Mouse (Mus musculus) forebrain, embryonic 11.5 days (tissue): ENCODE data around the gene Wipf2. TPM values are rescaled to one million over a fixed set of nuclear protein-coding genes. Genes with fewer than 3 reads are reported as not detected.
A peak's percentile ranks its signal among the peaks of the same experiment; 100 is the strongest.

Experiments
- ATAC-seq: fragments of 200-750 bp; cut with Nextera tagmentation; replicated peaks from 2 replicates; pipeline ENCODE4 v1.8.0; 2017; ENCODE audit warnings: moderate TSS enrichment; ENCODE audit not compliant: low FRiP score
- DNase-seq: peaks from one replicate; pipeline ENCODE4 v3.0.0-alpha.2; 2017; ENCODE audit warnings: low spot score
- H3K27ac ChIP-seq: fragments of 300-500 bp; sonication (generic); 2 replicates; pipeline ENCODE4 v1.5.1; 2014; ENCODE audit warnings: low read depth, low read length
- H3K27me3 ChIP-seq: fragments of 300-500 bp; sonication (generic); 2 replicates; pipeline ENCODE4 v1.6.1; 2014; ENCODE audit warnings: mild to moderate bottlenecking, low read length, mixed read lengths; ENCODE audit not compliant: control insufficient read depth, insufficient read depth
- H3K36me3 ChIP-seq: fragments of 300-500 bp; sonication (generic); 2 replicates; pipeline ENCODE4 v1.6.1; 2014; ENCODE audit warnings: mild to moderate bottlenecking, low read length, moderate library complexity, mixed read lengths; ENCODE audit not compliant: control insufficient read depth, insufficient read depth
- H3K4me1 ChIP-seq: fragments of 300-500 bp; sonication (generic); replicated peaks from 2 replicates; pipeline ENCODE4 v1.6.1; 2014; ENCODE audit warnings: low read length, mixed read lengths; ENCODE audit not compliant: control insufficient read depth, insufficient read depth
- H3K4me2 ChIP-seq: fragments of 300-500 bp; sonication (generic); 2 replicates; pipeline ENCODE4 v1.6.1; 2014; ENCODE audit warnings: low read depth, mild to moderate bottlenecking, low read length, moderate library complexity, mixed read lengths; ENCODE audit not compliant: severe bottlenecking
- H3K4me3 ChIP-seq: fragments of 300-500 bp; sonication (generic); 2 replicates; pipeline ENCODE4 v1.5.1; 2014; ENCODE audit warnings: low read depth, low read length
- H3K9ac ChIP-seq: fragments of 300-500 bp; sonication (generic); 2 replicates; pipeline ENCODE4 v1.6.1; 2014; ENCODE audit warnings: low read length
- H3K9me3 ChIP-seq: fragments of 300-500 bp; sonication (generic); 2 replicates; pipeline ENCODE4 v1.6.1; 2016; ENCODE audit warnings: low read length, mixed read lengths; ENCODE audit not compliant: control insufficient read depth
- WGBS: fragments of 180-500 bp; shearing (Covaris S2); extraction: QIAGEN DNeasy Blood & Tissue Kit; methylation state at CpG from one replicate; pipeline ENCODE4 v1.1.7; 2014; 5-methylcytosine and 5-hydroxymethylcytosine counted together
- polyA plus RNA-seq: library from polyadenylated mRNA; unstranded; fragments of >200 nt; fragmentation: Nextera tagmentation; extraction: Ambion mirVana; gene quantifications from 2 replicates; pipeline ENCODE4 v1.2.1, GENCODE M21; 2014

Gene Wipf2
- polyA plus RNA-seq, 1 experiment from 2014 or later, result 5.5 TPM

- H3K4me1 ChIP-seq, result peaks cover 33% of the 10 kb centered on the region
- no peak for DNase-seq
Observed at GRCm38 (mm10) chr11:98943741-98944461, 80.5 kb downstream of the Wipf2 start.

GRCm38 (mm10) chr11:98944897-98945604 lies 81.6 kb downstream of the Wipf2 start:
- Histone ChIP-seq H3K4me1 (peaks cover 32% of the 10 kb centered on the region), H3K9me3 (no peaks in the 10 kb centered on the region), H3K4me2 (no peak overlapping the region), H3K9ac (no peak overlapping the region), H3K36me3 (no peaks in the 10 kb centered on the region), H3K27me3 (no peaks in the 10 kb centered on the region), H3K27ac (no peak overlapping the region), H3K4me3 (no peak overlapping the region)
- DNase-seq, result no peak
- ATAC-seq, result no peak
- 30% methylated on average over 11 of the region's 11 CpGs for WGBS

More at GRCm38 (mm10) chr11:98943741-98944461, 80.5 kb downstream of the Wipf2 start:
- H3K36me3 ChIP-seq, result no peaks in the 10 kb centered on the region
- WGBS, result 35% methylated on average over 14 of the region's 14 CpGs
- H3K9ac ChIP-seq, result peak overlapping the region; percentile 37; the same call in 1 of the 2 replicates
- H3K27me3 ChIP-seq, result no peaks in the 10 kb centered on the region
- H3K27ac ChIP-seq, result peak overlapping the region; percentile 41
- H3K4me3 ChIP-seq, result no peak overlapping the region
- ATAC-seq, result no peak
- no peak overlapping the region for H3K4me2 ChIP-seq
- H3K9me3 ChIP-seq, result no peaks in the 10 kb centered on the region

- Histone ChIP-seq H3K27ac (no peak overlapping the region), H3K4me3 (no peak overlapping the region), H3K4me2 (no peak overlapping the region), H3K27me3 (no peaks in the 10 kb centered on the region), H3K4me1 (peaks cover 29% of the 10 kb centered on the region), H3K36me3 (no peaks in the 10 kb centered on the region), H3K9me3 (no peaks in the 10 kb centered on the region), H3K9ac (no peak overlapping the region)
- WGBS, result 61% methylated on average over 3 of the region's 3 CpGs
- ATAC-seq (no peak), DNase-seq (no peak)
Observed at GRCm38 (mm10) chr11:98945605-98945977, 82.2 kb downstream of the Wipf2 start.

GRCm38 (mm10) chr11:98947969-98948569 lies 84.6 kb downstream of the Wipf2 start:
- H3K27me3 ChIP-seq, result no peaks in the 10 kb centered on the region
- H3K4me3 ChIP-seq, result no peak overlapping the region
- WGBS, result 92% methylated on average over 18 of the region's 18 CpGs
- no peak overlapping the region for H3K27ac ChIP-seq
- peaks cover 15% of the 10 kb centered on the region for H3K4me1 ChIP-seq
- DNase-seq (no peak), ATAC-seq (no peak)
- no peaks in the 10 kb centered on the region for H3K36me3 ChIP-seq
- no peak overlapping the region for H3K9ac ChIP-seq
- H3K9me3 ChIP-seq, result no peaks in the 10 kb centered on the region
- no peak overlapping the region for H3K4me2 ChIP-seq

- DNase-seq, result no peak
- H3K9me3 ChIP-seq, result no peaks in the 10 kb centered on the region
- H3K4me1 ChIP-seq, result peaks cover 12% of the 10 kb centered on the region
- ATAC-seq, result no peak
- no peaks in the 10 kb centered on the region for H3K36me3 ChIP-seq
- H3K27ac ChIP-seq, result no peak overlapping the region
- 66% methylated on average over 12 of the region's 12 CpGs for WGBS
- no peak overlapping the region for H3K4me3 ChIP-seq
- no peaks in the 10 kb centered on the region for H3K27me3 ChIP-seq
- H3K9ac ChIP-seq, result no peak overlapping the region
- no peak overlapping the region for H3K4me2 ChIP-seq
Observed at GRCm38 (mm10) chr11:98949242-98949957, 86.0 kb downstream of the Wipf2 start.

- Histone ChIP-seq H3K4me3 (no peak overlapping the region), H3K9me3 (no peaks in the 10 kb centered on the region), H3K4me1 (peaks cover 14% of the 10 kb centered on the region), H3K4me2 (no peak overlapping the region), H3K9ac (no peak overlapping the region), H3K27me3 (no peaks in the 10 kb centered on the region), H3K27ac (no peak overlapping the region), H3K36me3 (no peaks in the 10 kb centered on the region)
- WGBS, result 82% methylated on average over 7 of the region's 7 CpGs
- DNase-seq, result no peak
- no peak for ATAC-seq
Observed at GRCm38 (mm10) chr11:98949958-98950460, 86.6 kb downstream of the Wipf2 start.

GRCm38 (mm10) chr11:98950484-98950883 lies 87.0 kb downstream of the Wipf2 start:
- ATAC-seq (no peak), DNase-seq (no peak)
- H3K27ac ChIP-seq, result no peak overlapping the region
- WGBS, result 85% methylated on average over 9 of the region's 9 CpGs
- no peaks in the 10 kb centered on the region for H3K36me3 ChIP-seq
- H3K9ac ChIP-seq, result no peak overlapping the region
- no peaks in the 10 kb centered on the region for H3K9me3 ChIP-seq
- H3K4me1 ChIP-seq, result peaks cover 16% of the 10 kb centered on the region
- no peak overlapping the region for H3K4me3 ChIP-seq
- H3K27me3 ChIP-seq, result no peaks in the 10 kb centered on the region
- no peak overlapping the region for H3K4me2 ChIP-seq
